Mouse (Mus musculus) limb, embryonic 11.5 days (tissue): Measurements from ENCODE around the gene Anapc16. TPM values are rescaled to one million over a fixed set of nuclear protein-coding genes. Genes with fewer than 3 reads are reported as not detected.
A peak's percentile ranks its signal among the peaks of the same experiment; 100 is the strongest.

Source experiments
- ATAC-seq: fragments of 200-750 bp; cut with Nextera tagmentation; 2 replicates; pipeline ENCODE4 v1.8.0; 2017; ENCODE audit warnings: low read depth; ENCODE audit not compliant: insufficient number of reproducible peaks, low FRiP score, low TSS enrichment
- DNase-seq: peaks from one replicate; pipeline ENCODE4 v3.0.0-alpha.2; 2015; ENCODE audit warnings: low spot score
- H3K27ac ChIP-seq: fragments of 300-500 bp; sonication (generic); replicated peaks from 2 replicates; pipeline ENCODE4 v1.5.1; 2014; ENCODE audit warnings: low read depth, mild to moderate bottlenecking, low read length
- H3K27me3 ChIP-seq: fragments of 300-500 bp; sonication (generic); 2 replicates; pipeline ENCODE4 v1.6.1; 2014; ENCODE audit warnings: mild to moderate bottlenecking, low read length, mixed read lengths; ENCODE audit not compliant: control insufficient read depth, insufficient read depth
- H3K36me3 ChIP-seq: fragments of 300-500 bp; sonication (generic); 2 replicates; pipeline ENCODE4 v1.6.1; 2014; ENCODE audit warnings: mild to moderate bottlenecking, low read length, moderate library complexity, mixed read lengths; ENCODE audit not compliant: control insufficient read depth, insufficient read depth
- H3K4me1 ChIP-seq: fragments of 300-500 bp; sonication (generic); 2 replicates; pipeline ENCODE4 v1.6.1; 2014; ENCODE audit warnings: low read length, mixed read lengths; ENCODE audit not compliant: control insufficient read depth, insufficient read depth
- H3K4me2 ChIP-seq: fragments of 300-500 bp; sonication (generic); 2 replicates; pipeline ENCODE4 v1.6.1; 2014; ENCODE audit warnings: low read depth, mild to moderate bottlenecking, moderate library complexity; ENCODE audit not compliant: severe bottlenecking
- H3K4me3 ChIP-seq: fragments of 300-500 bp; sonication (generic); 2 replicates; pipeline ENCODE4 v1.5.1; 2014; ENCODE audit warnings: low read depth, low read length
- H3K9ac ChIP-seq: fragments of 300-500 bp; sonication (generic); 2 replicates; pipeline ENCODE4 v1.6.1; 2014; ENCODE audit warnings: mild to moderate bottlenecking, low read length
- H3K9me3 ChIP-seq: fragments of 300-500 bp; sonication (generic); 2 replicates; pipeline ENCODE4 v1.6.1; 2016; ENCODE audit warnings: low read length; ENCODE audit not compliant: control insufficient read depth
- WGBS: fragments of 180-500 bp; shearing (Covaris S2); extraction: QIAGEN DNeasy Blood & Tissue Kit; methylation state at CpG from one replicate; pipeline ENCODE4 v1.1.7; 2014; 5-methylcytosine and 5-hydroxymethylcytosine counted together
- polyA plus RNA-seq: library from polyadenylated mRNA; unstranded; fragments of >200 nt; fragmentation: Nextera tagmentation; extraction: Ambion mirVana; gene quantifications from 2 replicates; pipeline ENCODE4 v1.2.1, GENCODE M21; 2014

The Anapc16 gene
- polyA plus RNA-seq, 1 experiment from 2014 or later, result 112 TPM

DNA sequence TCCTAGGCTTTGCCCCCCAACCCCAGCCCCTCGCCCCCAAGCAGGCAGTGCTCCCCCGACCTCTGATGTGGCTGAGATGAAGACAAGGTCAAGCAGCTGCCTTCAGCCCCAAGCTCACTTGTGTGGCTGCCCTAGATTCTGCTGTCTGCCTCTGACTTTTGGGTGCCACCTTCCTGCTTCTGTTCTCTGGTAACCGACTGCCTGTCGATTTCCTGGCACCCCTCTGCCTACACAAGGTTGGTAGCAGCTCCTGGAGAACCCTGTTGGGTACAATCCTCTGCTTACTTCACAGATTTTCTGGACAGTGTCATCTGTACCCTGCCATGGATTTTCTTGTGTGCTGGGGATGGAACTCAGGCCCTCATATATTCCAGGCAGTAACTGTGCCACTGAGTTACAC lies 21.6 kb downstream of the Anapc16 start:
- H3K9ac ChIP-seq, result no peak overlapping the region
- 0 out of 2 replicates have a peak, but pooled peaks cover 7% of the 10 kb centered on the region for H3K4me1 ChIP-seq
- WGBS, result 84% methylated on average over 4 of the region's 4 CpGs
- H3K9me3 ChIP-seq, result no peaks in the 10 kb centered on the region
- no peaks in the 10 kb centered on the region for H3K27me3 ChIP-seq
- ATAC-seq, result no peak
- H3K4me3 ChIP-seq, result no peak overlapping the region
- peaks cover 3% of the 10 kb centered on the region; the same call in 1 of the 2 replicates for H3K36me3 ChIP-seq
- H3K27ac ChIP-seq, result no peak overlapping the region
- no peak overlapping the region for H3K4me2 ChIP-seq
- no peak for DNase-seq

DNA sequence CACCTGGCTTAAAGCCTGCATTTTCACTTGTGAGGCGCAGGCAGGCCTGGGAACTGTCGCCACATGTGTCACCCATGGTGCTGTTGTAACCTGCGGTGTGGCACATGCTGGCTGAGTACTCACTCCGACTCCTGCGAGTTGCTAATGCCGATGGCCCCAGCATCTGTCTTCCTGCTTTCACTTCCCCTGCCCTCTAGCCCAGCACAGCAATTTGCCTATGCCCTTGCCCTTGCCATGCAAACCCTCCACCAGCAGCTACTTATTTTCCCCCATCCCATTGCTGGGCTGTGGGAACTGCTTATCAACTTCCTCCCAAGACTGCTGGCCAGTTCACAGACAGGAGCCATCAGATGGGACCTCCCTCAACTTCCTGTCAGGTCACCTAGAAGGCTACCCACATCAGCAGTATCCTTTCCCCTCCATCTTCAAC lies 22.1 kb downstream of the Anapc16 start:
- 89% methylated on average over 6 of the region's 6 CpGs for WGBS
- no peak for ATAC-seq
- H3K4me1 ChIP-seq, result 0 out of 2 replicates have a peak, but pooled peaks cover 7% of the 10 kb centered on the region
- no peak overlapping the region for H3K27ac ChIP-seq
- H3K9me3 ChIP-seq, result no peaks in the 10 kb centered on the region
- H3K4me2 ChIP-seq, result no peak overlapping the region
- H3K27me3 ChIP-seq, result no peaks in the 10 kb centered on the region
- no peak overlapping the region for H3K9ac ChIP-seq
- DNase-seq, result no peak
- H3K4me3 ChIP-seq, result no peak overlapping the region
- no peaks in the 10 kb centered on the region for H3K36me3 ChIP-seq

DNA sequence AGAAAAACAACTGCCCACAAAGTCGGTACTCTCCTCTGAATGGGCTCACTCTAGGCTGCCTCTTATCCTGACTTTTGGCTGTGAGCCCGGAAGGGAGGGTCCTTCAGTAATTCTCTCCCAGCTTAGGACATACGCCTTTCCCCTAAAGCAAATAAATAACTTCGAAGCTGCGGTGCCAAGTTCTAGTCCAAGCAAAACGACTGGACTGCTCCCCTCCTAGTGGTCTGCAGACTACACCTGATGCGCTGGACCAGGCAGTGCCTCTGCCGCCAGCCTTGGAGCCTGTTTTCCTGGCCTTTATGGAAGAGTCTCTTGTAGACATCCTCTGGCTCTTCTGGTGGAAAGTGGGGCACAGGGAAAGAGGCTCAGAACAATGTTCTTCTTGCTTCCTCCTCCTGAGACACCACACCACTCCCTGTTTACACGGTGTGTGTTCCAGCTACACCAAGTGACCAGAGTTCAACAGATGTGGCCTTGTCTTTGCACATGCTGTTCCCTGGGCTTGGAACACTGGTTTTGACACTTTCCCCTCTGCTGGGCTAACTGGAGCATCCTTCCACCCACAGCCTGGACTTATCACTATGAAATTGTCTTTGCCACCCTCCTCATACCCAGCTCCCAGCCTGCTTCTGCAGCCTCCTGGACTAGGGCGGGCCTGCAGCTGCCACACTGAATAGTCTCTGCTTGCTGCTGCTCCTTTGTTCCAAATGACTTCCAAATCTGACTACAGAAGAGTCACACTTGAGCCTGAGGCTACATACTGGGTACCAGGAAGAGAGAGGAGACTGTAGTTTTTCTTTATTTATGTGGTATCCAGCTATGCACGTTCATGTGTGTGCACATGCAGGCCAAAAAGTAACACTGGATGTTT lies 23.8 kb downstream of the Anapc16 start:
- ATAC-seq (no peak), DNase-seq (no peak)
- Histone ChIP-seq H3K4me1 (peaks cover 16% of the 10 kb centered on the region), H3K9ac (no peak overlapping the region), H3K9me3 (no peaks in the 10 kb centered on the region), H3K4me3 (no peak overlapping the region), H3K27me3 (no peaks in the 10 kb centered on the region), H3K4me2 (no peak overlapping the region), H3K27ac (no peak overlapping the region), H3K36me3 (no peaks in the 10 kb centered on the region)
- WGBS, result 73% methylated on average over 11 of the region's 11 CpGs

DNA sequence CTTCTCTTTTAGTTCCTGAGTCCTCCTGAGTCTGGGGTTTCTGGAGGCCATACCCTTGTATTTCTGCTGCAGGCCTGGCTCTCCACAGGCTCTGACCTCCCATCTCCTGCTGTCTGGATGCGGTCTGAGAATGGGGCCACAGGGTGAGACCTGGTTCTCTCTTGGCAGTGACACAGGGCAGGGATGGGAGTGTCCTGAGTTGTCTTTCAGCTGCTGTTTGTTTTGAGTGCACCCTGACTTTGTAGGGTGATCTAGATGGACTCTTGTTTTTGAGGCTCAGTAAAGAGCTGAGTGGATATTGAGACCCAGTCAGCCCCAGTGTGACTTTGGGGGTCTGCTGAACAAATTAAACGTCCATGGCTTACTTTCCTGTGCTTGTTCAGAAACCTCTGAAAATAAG lies 24.5 kb downstream of the Anapc16 start:
- peaks cover 23% of the 10 kb centered on the region for H3K4me1 ChIP-seq
- no peak overlapping the region for H3K9ac ChIP-seq
- H3K4me3 ChIP-seq, result no peak overlapping the region
- no peak overlapping the region for H3K27ac ChIP-seq
- no peaks in the 10 kb centered on the region for H3K27me3 ChIP-seq
- no peaks in the 10 kb centered on the region for H3K36me3 ChIP-seq
- no peak for ATAC-seq
- H3K4me2 ChIP-seq, result no peak overlapping the region
- H3K9me3 ChIP-seq, result no peaks in the 10 kb centered on the region
- no peak for DNase-seq
- WGBS, result 71% methylated on average over 2 of the region's 2 CpGs

- 86% methylated on average over 5 of the region's 5 CpGs for WGBS
- peaks cover 23% of the 10 kb centered on the region for H3K4me1 ChIP-seq
- H3K4me3 ChIP-seq, result no peak overlapping the region
- H3K4me2 ChIP-seq, result no peak overlapping the region
- DNase-seq, result no peak
- ATAC-seq, result no peak
- H3K9ac ChIP-seq, result no peak overlapping the region
- H3K27me3 ChIP-seq, result no peaks in the 10 kb centered on the region
- no peak overlapping the region for H3K27ac ChIP-seq
- H3K36me3 ChIP-seq, result no peaks in the 10 kb centered on the region
- no peaks in the 10 kb centered on the region for H3K9me3 ChIP-seq
Observed at GRCm38 (mm10) chr10:59977715-59978343, 25.1 kb downstream of the Anapc16 start.

- no peaks in the 10 kb centered on the region for H3K27me3 ChIP-seq
- peaks cover 23% of the 10 kb centered on the region for H3K4me1 ChIP-seq
- no peak overlapping the region for H3K9ac ChIP-seq
- no peak for DNase-seq
- no peak overlapping the region for H3K27ac ChIP-seq
- ATAC-seq, result no peak
- H3K36me3 ChIP-seq, result no peaks in the 10 kb centered on the region
- no peak overlapping the region for H3K4me3 ChIP-seq
- 49% methylated on average over 2 of the region's 4 CpGs for WGBS
- H3K9me3 ChIP-seq, result no peaks in the 10 kb centered on the region
- no peak overlapping the region for H3K4me2 ChIP-seq
Observed at GRCm38 (mm10) chr10:59977141-59977540, 25.8 kb downstream of the Anapc16 start.

DNA sequence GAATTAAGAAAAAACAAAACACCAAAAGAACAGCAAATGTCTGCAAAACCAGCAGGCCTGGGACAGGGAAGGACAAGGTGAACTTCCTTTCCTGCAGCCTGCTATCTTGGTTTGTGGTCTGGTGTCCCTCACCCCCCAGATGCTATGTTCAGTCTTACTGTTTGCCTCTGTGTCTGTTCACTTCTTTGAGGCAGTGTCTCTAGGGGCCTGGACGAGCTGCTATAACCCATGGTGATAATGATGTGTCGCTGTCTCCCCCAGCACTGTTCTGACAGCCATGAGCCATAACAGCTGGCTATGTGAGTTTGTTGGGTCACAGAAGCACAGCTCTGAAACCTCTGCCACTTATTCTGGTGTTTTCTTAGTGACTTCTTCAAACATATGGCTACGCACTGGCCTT lies 28.1 kb downstream of the Anapc16 start:
- Histone ChIP-seq H3K4me1 (peaks cover 32% of the 10 kb centered on the region), H3K27ac (peak overlapping the region; percentile 74), H3K4me2 (no peak overlapping the region), H3K36me3 (no peaks in the 10 kb centered on the region), H3K9ac (no peak overlapping the region), H3K27me3 (no peaks in the 10 kb centered on the region), H3K9me3 (no peaks in the 10 kb centered on the region), H3K4me3 (no peak overlapping the region)
- WGBS, result 56% methylated on average over 3 of the region's 3 CpGs
- DNase-seq, result no peak
- no peak for ATAC-seq

GRCm38 (mm10) chr10:59974191-59974664 lies 28.7 kb downstream of the Anapc16 start:
- no peak overlapping the region for H3K4me3 ChIP-seq

More at GRCm38 (mm10) chr10:59974191-59974664, 28.7 kb downstream of the Anapc16 start:
- ATAC-seq (peak; percentile 49; the same call in 1 of the 2 replicates), DNase-seq (peak; percentile 72)
- no peaks in the 10 kb centered on the region for H3K9me3 ChIP-seq
- peak overlapping the region; percentile 74 for H3K27ac ChIP-seq
- peaks cover 28% of the 10 kb centered on the region for H3K4me1 ChIP-seq
- 4% methylated on average over 6 of the region's 6 CpGs for WGBS
- peak overlapping the region; percentile 8; the same call in 1 of the 2 replicates for H3K9ac ChIP-seq
- H3K36me3 ChIP-seq, result no peaks in the 10 kb centered on the region
- no peaks in the 10 kb centered on the region for H3K27me3 ChIP-seq
- no peak overlapping the region for H3K4me2 ChIP-seq
